Mouse (Mus musculus): ENCODE measurements around the gene Slc16a12. TPM values are rescaled to one million over a fixed set of nuclear protein-coding genes. Genes with fewer than 3 reads are reported as not detected.

The Slc16a12 gene
- polyA plus RNA-seq, 1 experiment from 2014 or later, result 5.3 TPM

DNA sequence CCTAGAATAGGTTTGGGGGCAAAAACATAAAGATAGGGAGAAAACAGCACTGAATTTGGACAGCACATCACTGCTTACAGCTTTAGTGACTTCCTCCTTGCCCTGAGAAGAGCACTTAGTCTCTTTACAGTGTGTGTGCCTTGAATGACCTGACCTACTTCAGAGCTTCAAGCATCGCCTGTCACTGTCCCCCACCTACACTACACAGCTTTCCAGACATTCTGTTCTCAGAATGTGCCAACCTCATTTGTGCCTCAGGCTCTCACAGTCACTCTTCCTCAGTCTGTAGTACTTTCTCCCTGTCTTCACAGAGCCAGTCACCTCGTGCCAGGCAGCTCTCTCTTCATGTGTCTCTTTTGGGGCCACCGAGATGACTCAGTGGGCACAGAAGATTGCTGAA lies 24.5 kb downstream of the Slc16a12 start:
- Histone ChIP-seq H3K27ac (ENCODE audit: low read depth, low read length) (no peak overlapping the region), H3K4me2 (replicated peaks; ENCODE audit: low read depth) (no peak overlapping the region), H3K4me3 (ENCODE audit: low read depth, low read length) (no peak overlapping the region), H3K36me3 (ENCODE audit: control insufficient read depth, insufficient read depth) (no peaks in the 10 kb centered on the region), H3K4me1 (replicated peaks; ENCODE audit: control insufficient read depth, insufficient read depth, low read length) (no peaks in the 10 kb centered on the region), H3K9ac (ENCODE audit: low read depth, low read length) (no peak overlapping the region), H3K9me3 (ENCODE audit: control insufficient read depth) (no peaks in the 10 kb centered on the region), H3K27me3 (replicated peaks; ENCODE audit: control insufficient read depth, insufficient read depth, low read length) (no peaks in the 10 kb centered on the region)
- no peak for TF ChIP-seq CTCF (IDR thresholded peaks at IDR 0.05; ENCODE audit: low read depth)
- WGBS, result 86% methylated on average over 3 of the region's 3 CpGs
- ATAC-seq, result no peak

DNA sequence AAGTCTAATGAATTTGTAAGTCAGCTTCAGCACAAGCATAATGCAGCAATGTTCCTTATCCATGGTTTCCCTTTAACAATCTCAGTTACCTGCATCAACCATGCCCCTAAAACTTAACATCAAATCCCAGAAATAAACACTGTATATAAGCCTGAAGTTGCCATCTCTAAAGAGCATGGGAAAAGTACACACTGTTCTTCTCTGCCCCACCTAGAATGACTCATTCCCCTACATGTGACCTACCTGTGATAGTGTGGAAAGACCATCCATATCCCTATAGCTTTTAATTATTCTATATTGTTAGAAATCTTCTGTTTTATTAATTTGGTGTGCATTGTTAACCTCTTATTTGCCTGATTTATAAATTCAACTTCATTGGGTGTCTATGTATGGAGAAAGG lies 27.0 kb downstream of the Slc16a12 start:
- no peak overlapping the region for H3K9ac ChIP-seq (ENCODE audit: low read depth, low read length)
- no peaks in the 10 kb centered on the region for H3K9me3 ChIP-seq (ENCODE audit: control insufficient read depth)
- H3K4me1 ChIP-seq (replicated peaks; ENCODE audit: control insufficient read depth, insufficient read depth, low read length), result no peaks in the 10 kb centered on the region
- H3K4me3 ChIP-seq (ENCODE audit: low read depth, low read length), result no peak overlapping the region
- no peaks in the 10 kb centered on the region for H3K36me3 ChIP-seq (ENCODE audit: control insufficient read depth, insufficient read depth)
- TF ChIP-seq CTCF (IDR thresholded peaks at IDR 0.05; ENCODE audit: low read depth), result no peak
- no peaks in the 10 kb centered on the region for H3K27me3 ChIP-seq (replicated peaks; ENCODE audit: control insufficient read depth, insufficient read depth, low read length)
- H3K27ac ChIP-seq (ENCODE audit: low read depth, low read length), result no peak overlapping the region
- ATAC-seq, result peak; percentile 82
- no peak overlapping the region for H3K4me2 ChIP-seq (replicated peaks; ENCODE audit: low read depth)

DNA sequence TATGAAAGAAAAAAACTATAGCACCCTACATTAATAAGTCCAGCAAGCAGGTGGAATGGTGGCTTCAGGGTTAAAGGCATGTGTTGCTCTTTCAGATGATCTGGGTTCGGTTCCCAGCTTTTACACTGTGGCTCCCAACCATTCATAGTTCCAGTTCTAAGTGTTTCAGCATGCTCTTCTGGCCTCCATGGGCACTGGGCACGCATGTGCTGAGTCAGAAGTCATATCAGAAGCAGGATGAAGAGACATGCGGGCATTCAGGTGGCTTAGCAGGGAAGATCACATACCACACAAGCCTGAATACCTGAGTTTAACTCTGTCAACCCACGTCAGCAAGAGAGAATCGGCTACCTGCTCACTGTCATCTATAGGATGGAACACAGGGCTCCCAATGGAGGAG lies 28.1 kb downstream of the Slc16a12 start:
- no peaks in the 10 kb centered on the region for H3K9me3 ChIP-seq (ENCODE audit: control insufficient read depth)
- no peak for ATAC-seq
- H3K27me3 ChIP-seq (replicated peaks; ENCODE audit: control insufficient read depth, insufficient read depth, low read length), result no peaks in the 10 kb centered on the region
- no peak for TF ChIP-seq CTCF (IDR thresholded peaks at IDR 0.05; ENCODE audit: low read depth)
- H3K9ac ChIP-seq (ENCODE audit: low read depth, low read length), result no peak overlapping the region
- no peaks in the 10 kb centered on the region for H3K4me1 ChIP-seq (replicated peaks; ENCODE audit: control insufficient read depth, insufficient read depth, low read length)
- H3K36me3 ChIP-seq (ENCODE audit: control insufficient read depth, insufficient read depth), result no peaks in the 10 kb centered on the region
- no peak overlapping the region for H3K4me2 ChIP-seq (replicated peaks; ENCODE audit: low read depth)
- H3K27ac ChIP-seq (ENCODE audit: low read depth, low read length), result no peak overlapping the region
- 84% methylated on average over 5 of the region's 5 CpGs for WGBS
- no peak overlapping the region for H3K4me3 ChIP-seq (ENCODE audit: low read depth, low read length)

DNA sequence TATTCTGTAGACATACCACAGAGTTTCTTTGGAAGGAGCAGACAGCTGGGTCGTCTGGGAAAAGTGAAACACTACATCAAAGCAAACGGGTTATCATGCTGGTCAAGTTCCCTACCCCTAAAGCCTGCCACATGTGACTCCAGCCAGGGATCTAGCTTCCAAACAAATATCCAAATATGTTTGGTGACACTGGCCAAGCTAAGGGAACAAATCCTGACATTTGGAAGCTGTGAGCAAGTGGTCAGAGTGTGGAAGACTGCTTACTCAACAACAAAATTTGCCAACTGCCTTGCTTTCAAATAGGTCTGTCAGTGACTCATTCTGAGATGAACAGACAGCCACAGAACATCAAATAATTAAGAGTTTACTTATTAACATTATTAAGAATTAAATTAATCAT lies 28.6 kb downstream of the Slc16a12 start:
- 47% methylated on average over 2 of the region's 2 CpGs for WGBS
- H3K36me3 ChIP-seq (ENCODE audit: control insufficient read depth, insufficient read depth), result no peaks in the 10 kb centered on the region
- no peak overlapping the region for H3K4me2 ChIP-seq (replicated peaks; ENCODE audit: low read depth)
- no peak for TF ChIP-seq CTCF (IDR thresholded peaks at IDR 0.05; ENCODE audit: low read depth)
- no peak for ATAC-seq
- H3K27ac ChIP-seq (ENCODE audit: low read depth, low read length), result no peak overlapping the region
- no peak overlapping the region for H3K4me3 ChIP-seq (ENCODE audit: low read depth, low read length)
- no peak overlapping the region for H3K9ac ChIP-seq (ENCODE audit: low read depth, low read length)
- H3K9me3 ChIP-seq (ENCODE audit: control insufficient read depth), result no peaks in the 10 kb centered on the region
- no peaks in the 10 kb centered on the region for H3K27me3 ChIP-seq (replicated peaks; ENCODE audit: control insufficient read depth, insufficient read depth, low read length)
- H3K4me1 ChIP-seq (replicated peaks; ENCODE audit: control insufficient read depth, insufficient read depth, low read length), result no peaks in the 10 kb centered on the region

DNA sequence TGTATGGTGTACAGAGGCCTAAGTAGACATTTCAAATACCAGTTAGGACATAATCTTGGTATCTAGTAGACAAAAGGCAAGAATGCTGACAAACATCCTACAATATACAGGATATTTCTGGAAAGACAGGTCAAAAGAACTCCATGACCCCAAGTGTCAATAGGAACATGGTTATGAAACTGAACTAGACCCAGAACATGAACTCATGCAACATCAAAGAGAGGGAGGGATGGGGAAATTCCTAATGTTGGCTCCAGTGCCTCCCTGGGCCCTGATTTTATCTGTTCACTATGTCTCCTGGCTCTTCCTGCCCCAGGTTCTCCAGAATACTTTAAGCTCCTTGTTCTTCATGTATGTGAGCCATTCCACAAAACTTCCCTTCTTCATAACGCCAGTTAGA lies 31.2 kb downstream of the Slc16a12 start:
- Histone ChIP-seq H3K4me2 (replicated peaks; ENCODE audit: low read depth) (no peak overlapping the region), H3K4me3 (ENCODE audit: low read depth, low read length) (no peak overlapping the region), H3K27ac (ENCODE audit: low read depth, low read length) (no peak overlapping the region), H3K36me3 (ENCODE audit: control insufficient read depth, insufficient read depth) (no peaks in the 10 kb centered on the region), H3K27me3 (replicated peaks; ENCODE audit: control insufficient read depth, insufficient read depth, low read length) (no peaks in the 10 kb centered on the region), H3K9ac (ENCODE audit: low read depth, low read length) (no peak overlapping the region), H3K9me3 (ENCODE audit: control insufficient read depth) (no peaks in the 10 kb centered on the region), H3K4me1 (replicated peaks; ENCODE audit: control insufficient read depth, insufficient read depth, low read length) (no peaks in the 10 kb centered on the region)
- WGBS, result 66% methylated on average over 1 of the region's 1 CpGs
- no peak for TF ChIP-seq CTCF (IDR thresholded peaks at IDR 0.05; ENCODE audit: low read depth)
- no peak for ATAC-seq

DNA sequence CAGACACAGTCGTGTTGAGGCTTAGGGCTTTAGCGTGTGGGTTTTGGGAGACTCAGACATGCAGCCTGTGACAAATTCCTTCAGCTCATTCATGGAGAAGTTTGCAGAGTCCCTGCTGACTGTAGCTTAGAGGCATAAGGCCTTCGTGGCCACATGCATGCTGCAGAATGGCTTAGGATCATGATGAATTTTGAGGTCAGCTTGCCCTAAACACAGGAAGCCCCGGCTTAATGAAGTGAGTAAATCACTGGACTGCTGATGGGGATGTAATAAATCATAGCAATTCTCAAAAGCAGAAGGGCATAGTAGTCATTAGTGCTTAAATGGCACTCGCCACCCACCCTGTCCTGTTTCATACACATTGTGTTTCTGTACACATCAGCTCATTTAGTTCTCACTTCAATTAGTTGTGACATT lies 32.8 kb downstream of the Slc16a12 start:
- no peak for ATAC-seq
- TF ChIP-seq CTCF (IDR thresholded peaks at IDR 0.05; ENCODE audit: low read depth), result no peak
- no peaks in the 10 kb centered on the region for H3K9me3 ChIP-seq (ENCODE audit: control insufficient read depth)
- H3K4me1 ChIP-seq (replicated peaks; ENCODE audit: control insufficient read depth, insufficient read depth, low read length), result no peaks in the 10 kb centered on the region
- H3K9ac ChIP-seq (ENCODE audit: low read depth, low read length), result no peak overlapping the region
- H3K27me3 ChIP-seq (replicated peaks; ENCODE audit: control insufficient read depth, insufficient read depth, low read length), result no peaks in the 10 kb centered on the region
- H3K36me3 ChIP-seq (ENCODE audit: control insufficient read depth, insufficient read depth), result no peaks in the 10 kb centered on the region
- H3K4me3 ChIP-seq (ENCODE audit: low read depth, low read length), result no peak overlapping the region
- 57% methylated on average over 5 of the region's 5 CpGs for WGBS
- no peak overlapping the region for H3K4me2 ChIP-seq (replicated peaks; ENCODE audit: low read depth)
- H3K27ac ChIP-seq (ENCODE audit: low read depth, low read length), result no peak overlapping the region

DNA sequence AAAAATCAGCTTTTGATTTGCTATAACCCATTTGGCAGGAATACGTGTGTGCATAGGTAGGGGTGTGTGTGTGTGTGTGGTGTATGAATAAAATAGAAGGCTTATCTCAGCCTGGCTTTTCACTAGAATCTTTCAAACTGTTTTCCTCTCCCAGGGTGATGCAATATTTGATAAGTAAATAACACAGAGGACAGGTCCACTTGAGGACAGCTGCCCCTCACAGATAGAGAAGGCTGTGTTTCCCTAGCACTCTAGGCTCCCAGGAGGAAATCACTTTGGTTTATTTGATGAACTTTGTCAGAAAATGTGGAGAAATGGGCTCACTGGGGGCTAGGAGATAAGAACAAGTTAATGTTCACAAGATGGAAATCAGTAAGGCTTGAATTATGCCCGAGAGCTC lies 35.0 kb downstream of the Slc16a12 start:
- 39% methylated on average over 2 of the region's 2 CpGs for WGBS

More for the DNA sequence above, 35.0 kb downstream of the Slc16a12 start:
- Histone ChIP-seq H3K27me3 (replicated peaks; ENCODE audit: control insufficient read depth, insufficient read depth, low read length) (no peaks in the 10 kb centered on the region), H3K4me3 (ENCODE audit: low read depth, low read length) (no peak overlapping the region), H3K27ac (ENCODE audit: low read depth, low read length) (no peak overlapping the region), H3K4me1 (replicated peaks; ENCODE audit: control insufficient read depth, insufficient read depth, low read length) (no peaks in the 10 kb centered on the region), H3K4me2 (replicated peaks; ENCODE audit: low read depth) (peak overlapping the region; percentile 3; the same call in 1 of the 2 replicates), H3K9ac (ENCODE audit: low read depth, low read length) (no peak overlapping the region), H3K9me3 (ENCODE audit: control insufficient read depth) (no peaks in the 10 kb centered on the region), H3K36me3 (ENCODE audit: control insufficient read depth, insufficient read depth) (no peaks in the 10 kb centered on the region)
- ATAC-seq, result peak; percentile 93
- TF ChIP-seq CTCF (IDR thresholded peaks at IDR 0.05; ENCODE audit: low read depth), result no peak

All from intestine, postnatal 0 days (tissue).